Mouse (Mus musculus): ENCODE data around the gene Pold3.
A peak's percentile ranks its signal among the peaks of the same experiment; 100 is the strongest.
"Not testable (repeated sequence)": the region's sequence is repeated elsewhere in the genome, so short reads cannot be mapped to it uniquely, and the experiment has no call there.

Gene Pold3

DNA sequence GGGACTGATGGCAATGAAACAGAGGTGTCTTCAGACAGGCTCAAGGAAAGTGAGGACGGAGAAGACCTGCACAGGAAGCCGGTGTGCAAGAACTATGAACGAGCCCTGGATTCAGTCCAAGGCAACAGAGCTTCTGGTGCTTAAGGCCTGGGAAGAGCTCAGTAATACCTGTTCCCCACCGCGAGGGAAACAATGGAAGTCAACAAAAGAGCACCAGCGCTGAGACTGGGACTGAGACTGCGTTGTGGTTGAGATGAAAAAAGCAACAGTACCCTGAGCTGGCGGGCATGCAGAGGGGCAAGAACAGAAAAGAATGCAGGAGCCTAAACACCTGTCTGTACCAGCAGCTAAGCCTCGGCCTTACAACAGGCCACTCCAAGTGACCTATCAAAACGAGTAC, 9.9 kb downstream of the Pold3 start:
- no peak for DNase-seq (ENCODE audit: low spot score in 2 of 2)

DNA sequence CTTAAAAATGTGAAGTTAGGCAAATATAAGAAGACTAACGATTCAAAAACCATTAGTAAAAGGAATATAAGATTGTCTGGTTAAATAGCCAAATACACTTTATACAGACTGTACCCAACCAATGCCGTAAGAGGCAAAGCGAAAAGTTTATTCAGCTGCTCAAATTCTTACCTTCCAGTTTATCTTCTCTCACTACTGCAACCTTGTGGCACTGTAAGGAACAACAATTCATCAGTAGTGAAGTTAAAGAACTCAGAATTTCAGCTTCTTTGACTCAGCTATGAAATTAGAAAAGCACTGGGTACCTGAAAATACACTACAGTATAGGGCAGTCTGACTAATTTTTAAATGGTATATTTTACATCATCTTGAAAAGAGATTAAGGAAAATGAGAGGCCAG, 13.0 kb downstream of the Pold3 start:
- DNase-seq (ENCODE audit: low spot score in 2 of 2) = no peak

DNA sequence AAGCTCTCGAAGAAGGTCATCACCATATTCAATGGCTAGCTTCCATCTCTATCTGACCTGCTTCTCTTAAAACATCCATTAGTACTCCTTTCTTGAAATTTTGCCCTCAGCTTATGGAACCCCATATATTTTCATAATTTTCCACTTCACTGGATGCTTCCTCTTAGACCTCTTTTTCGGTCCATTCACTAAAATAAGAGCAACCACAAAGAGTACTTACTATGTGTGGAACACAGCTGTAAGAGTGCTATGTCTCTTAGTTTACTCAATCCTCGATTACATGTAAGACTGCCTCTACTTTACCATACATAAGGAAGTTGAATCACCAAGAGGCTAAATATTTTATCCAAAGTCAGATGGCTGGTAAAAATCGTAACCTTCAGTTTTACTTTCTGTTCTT, 16.7 kb downstream of the Pold3 start:
- no peak for DNase-seq (ENCODE audit: low spot score in 2 of 2)

DNA sequence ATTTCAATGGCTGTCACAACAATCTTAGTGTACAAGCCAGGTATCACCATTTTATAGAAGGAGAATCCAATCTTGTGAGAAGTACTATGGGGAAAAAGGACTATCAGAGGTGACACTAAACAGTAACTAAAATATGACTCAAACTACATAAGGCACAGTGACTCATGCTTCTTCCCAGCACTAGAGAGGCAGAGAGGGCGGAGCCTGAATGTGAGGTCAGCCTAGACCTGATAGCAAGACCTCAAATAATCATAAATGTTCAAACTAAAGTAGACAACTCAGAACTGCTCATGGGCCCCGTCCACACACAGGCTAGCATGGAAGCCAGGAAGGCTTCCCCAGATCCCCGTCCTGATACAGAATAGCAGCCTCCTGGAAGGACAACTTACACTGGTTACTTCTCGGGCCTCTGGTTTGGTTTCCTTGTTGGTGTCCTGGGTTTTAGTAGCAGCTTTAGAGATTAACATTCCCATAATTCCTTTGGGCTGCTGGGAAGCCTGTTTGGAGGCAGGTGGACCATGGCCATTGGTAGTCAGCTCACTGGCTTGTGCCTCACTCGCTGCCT, 21.3 kb downstream of the Pold3 start:
- no peak for DNase-seq (ENCODE audit: low spot score in 2 of 2)

DNA sequence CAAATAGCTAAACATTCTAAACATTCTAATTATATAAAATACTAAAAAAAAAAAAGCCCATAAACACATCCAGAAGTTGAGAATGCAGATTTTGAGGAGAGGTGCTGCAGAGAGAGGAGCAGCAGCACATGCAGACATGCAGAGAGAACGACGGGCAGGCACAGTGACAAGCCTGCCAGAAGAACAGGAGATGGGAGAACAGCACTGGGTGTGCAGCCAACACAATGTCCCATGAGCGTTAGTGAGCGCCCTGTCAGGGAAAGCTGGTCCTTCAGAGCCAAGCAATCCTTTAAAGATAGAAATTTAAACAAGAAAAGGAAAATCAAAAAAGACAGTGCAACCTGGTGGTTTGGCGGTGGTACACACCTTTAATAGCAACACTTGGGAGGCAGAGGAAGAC, 34.5 kb downstream of the Pold3 start:
- no peak for DNase-seq (ENCODE audit: low spot score in 2 of 2)

DNA sequence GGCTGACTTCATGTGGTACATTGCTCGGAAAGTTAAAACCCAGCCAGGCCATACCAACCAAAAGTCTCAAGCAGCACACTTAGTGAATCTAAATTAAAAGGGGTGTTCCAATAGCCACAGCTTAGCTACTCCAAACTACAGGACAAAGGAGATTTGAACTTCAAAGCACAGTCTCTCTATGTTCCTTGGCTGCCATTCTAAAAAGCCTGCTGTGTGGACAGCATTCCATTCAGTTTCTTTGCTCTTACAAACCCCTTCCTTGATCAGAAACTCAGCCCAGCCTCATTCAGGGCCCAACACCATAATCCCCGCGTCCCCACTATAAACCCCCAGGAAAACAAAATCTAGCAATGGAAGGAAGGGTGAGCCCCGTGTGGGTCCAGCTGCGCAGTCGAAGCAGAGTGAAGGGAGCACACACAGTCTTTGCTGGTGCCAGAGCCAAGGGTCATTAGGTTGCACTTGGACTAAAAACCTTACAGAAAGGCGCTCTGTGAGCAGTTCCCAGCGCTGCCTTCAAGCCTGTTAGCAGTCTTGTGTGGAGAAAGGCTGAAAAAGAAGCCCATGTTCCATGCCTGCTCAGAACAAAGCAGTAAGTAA, 35.1 kb downstream of the Pold3 start:
- no peak for DNase-seq (ENCODE audit: low spot score in 2 of 2)

DNA sequence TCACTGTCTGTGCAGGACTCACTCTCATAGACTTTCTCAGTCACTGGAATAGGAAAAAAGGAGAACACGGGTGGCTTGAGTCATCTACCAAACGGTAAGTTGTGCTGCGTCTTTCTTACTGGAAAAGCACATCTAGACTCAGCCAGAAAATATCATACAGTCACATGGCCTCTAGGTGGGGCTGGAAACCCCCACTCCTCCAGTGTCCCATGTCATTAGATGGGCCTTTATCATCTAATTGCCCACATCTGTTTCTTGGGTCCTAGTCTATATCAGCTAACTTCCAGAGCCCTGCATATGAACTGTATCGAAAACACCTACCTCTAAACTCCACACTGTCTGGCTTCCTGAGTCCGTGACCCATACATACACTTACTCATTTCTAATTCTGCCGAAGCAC, 37.6 kb downstream of the Pold3 start:
- no peak for DNase-seq (ENCODE audit: low spot score in 2 of 2)

DNA sequence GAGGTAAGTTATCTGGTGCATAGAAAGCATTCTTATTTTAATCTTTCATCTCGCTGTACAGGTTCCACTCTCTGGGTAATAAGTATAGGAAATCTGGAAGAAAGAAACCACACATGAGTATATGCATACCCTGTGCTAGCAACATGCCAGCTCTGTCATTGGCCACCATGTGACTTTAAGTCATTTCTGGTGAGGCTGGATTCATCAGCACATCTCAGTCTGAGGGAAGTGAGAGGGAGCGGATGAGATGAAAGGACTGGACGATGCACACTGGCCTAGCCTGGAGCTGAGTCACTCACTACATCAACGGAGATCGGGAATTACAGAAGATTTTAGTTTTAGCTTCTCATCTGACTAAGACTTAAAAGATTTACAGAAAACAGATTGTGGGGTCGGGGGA, 38.5 kb downstream of the Pold3 start:
- DNase-seq (ENCODE audit: low spot score in 2 of 2) = no peak

DNA sequence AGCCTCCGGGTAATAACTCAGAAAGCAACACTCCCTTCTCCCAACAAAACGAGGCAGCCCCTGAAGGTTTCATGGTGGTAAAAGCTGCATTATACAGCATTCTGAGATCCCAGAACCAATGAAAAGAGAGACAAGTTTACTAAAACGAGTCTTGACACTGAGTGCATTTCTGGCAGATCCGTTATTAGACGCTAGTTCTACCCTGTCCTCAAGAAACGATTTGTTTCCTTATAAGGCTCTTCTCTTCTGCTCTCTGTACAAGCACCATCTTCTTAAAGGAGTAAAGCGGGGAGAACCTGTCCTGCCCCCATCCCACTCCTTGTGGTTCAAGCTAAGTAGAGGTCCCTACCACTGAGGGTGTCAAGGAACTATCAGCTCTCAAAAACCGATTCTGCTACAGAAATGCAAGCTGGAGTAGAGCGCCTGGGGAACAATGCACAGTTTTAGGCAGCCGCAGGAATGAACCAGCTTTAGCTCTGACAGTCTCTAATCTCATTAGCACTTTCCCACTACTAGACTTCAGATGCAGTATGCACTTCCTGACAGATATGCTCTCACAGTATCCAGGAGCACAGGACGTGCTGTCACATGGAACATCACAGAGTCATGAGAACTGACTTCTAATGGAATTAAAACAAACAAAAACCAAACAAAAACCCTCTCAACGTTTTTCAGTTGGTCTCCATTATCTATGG, 41.1 kb downstream of the Pold3 start:
- no peak for DNase-seq (ENCODE audit: low spot score in 2 of 2)

DNA sequence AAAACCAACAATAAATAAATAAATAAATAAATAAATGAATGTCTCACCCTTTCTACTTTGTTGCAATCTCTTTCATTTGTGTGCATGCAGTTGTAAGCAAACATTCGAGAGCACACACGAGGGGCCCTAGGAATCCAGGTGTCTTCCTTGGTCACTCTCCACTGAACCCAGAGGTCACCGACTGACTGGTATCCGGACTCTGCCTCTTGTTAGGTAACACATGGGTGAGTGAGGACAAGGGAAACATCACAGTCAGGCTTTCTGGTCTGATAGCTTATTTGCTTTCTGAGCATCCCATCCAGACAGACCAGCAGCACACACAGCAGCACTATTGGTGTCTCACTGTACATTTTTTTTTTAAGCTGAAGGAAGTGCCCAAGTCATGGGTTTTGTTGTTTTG, 44.3 kb downstream of the Pold3 start:
- DNase-seq (ENCODE audit: low spot score in 2 of 2) = no peak

DNA sequence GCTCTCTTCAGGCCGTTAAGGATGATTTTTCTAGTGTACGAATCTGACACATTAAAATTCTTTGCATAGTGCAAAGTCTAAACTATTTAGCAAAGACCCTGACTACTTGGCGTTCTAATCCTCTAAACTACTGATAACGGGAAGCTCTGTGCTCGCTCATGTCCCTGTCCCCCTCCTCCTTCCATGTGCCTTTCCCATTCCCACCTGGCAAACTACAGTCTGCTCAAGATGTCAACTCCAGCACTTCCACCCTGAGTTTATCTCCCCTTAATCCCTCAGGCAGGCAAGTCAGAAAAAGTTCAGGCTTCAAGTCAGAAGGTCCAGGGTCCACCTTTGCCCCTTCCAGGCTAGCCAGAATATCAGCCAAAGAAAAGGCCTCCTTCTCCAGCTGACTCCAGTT, 45.1 kb downstream of the Pold3 start:
- DNase-seq (ENCODE audit: low spot score in 2 of 2) = no peak

DNA sequence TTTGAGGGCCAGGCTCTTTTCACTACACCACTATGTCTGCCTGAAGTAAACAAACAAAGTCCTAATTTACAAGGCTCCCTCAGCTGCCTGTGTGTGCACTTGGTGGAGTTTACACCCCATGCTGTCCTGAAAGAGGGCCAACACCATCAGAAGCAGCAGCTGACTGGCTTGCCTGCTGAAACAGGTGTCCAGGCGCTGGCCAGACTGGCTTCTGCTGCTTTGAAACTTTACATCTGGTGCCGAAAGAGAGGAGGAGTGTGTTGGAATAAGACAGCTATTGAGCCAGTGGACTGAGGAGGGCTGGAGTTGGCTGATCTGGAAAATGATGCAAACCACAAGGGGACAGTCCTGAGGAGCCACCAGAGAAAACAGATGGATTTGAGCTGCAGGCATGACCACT, 47.4 kb downstream of the Pold3 start:
- DNase-seq (ENCODE audit: low spot score in 2 of 2) = peak; percentile 11 to 25

DNA sequence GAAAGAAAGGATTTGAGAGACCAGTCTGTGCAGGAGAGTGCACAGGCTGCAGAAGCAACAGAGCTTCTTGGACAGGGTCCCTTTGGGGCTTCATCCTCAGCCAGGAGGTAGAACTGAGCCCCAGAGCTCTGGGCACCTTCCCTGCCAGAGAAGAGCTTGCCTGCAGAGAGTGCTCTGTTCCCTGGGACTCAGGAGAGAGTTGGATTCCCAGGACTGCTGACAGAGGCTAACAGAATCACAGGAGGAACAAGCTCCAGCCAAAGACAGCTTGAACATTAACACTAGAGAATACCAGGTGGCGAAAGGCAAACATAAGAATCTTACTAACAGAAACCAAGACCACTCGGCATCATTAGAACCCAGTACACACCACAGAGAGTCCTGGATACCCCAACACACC, 68.4 kb downstream of the Pold3 start:
- DNase-seq (ENCODE audit: low spot score in 2 of 2) = not testable (repeated sequence)

DNA sequence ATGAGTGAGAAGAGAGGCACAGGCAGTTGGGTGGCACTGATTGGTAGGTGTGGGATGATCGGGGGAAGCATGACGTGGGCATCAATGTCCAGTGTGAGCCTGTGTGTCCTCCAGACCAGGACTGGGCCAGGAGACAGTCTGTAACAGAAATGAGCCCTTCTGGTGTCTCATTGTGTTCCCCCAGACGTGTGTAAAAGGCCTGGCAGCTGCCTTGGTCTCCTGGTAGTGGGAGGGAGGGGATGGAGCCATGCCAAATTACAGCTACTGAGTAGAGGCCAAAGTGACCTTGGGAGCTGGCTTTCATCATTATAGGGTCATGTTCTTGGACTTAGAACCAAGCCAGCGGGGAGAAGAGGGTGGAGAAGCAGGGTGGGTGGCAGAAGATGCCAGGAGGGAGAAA, 69.5 kb downstream of the Pold3 start:
- DNase-seq (ENCODE audit: low spot score in 2 of 2) = no peak

DNA sequence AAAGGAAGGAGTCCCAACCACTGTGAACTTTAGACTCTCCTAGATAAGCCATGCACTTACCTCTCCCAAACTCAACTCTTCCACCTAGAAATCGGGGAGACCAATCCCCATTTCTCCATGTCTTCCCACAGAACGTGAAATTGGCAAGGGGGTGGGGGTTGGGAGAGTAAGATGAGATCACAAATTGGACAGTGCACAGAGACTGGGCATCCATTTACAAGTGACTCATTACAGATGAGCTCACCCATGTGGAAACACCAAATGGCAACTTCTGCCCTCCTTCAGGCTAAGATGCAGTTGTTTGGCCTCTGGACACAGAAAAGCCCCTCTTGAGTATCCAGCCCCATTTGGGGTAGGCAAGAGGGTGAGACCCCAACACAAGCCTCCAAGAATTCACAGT, 74.9 kb downstream of the Pold3 start:
- no peak for DNase-seq (ENCODE audit: low spot score in 2 of 2)

DNA sequence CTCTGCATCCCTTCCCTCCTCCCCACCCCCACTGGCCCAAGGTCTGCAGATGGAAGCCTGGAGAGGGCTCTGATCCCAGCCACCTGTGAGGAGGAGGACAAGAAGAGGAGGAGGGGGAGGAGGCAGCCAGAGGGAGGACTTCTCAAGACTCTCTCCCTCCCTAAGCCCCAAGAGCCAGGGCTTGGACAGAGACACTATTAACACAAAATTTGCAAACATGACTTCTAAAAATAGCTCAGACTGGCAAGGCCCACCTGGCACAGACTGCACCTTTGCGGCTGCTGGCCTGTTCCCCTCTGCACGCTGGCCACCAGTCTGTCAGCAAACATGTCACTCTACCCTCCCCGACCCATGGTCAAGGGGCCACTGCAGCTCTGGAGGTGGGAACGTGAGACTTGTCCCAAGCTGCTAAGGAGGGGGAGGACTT, 77.7 kb downstream of the Pold3 start:
- no peak for DNase-seq (ENCODE audit: low spot score in 2 of 2)

DNA sequence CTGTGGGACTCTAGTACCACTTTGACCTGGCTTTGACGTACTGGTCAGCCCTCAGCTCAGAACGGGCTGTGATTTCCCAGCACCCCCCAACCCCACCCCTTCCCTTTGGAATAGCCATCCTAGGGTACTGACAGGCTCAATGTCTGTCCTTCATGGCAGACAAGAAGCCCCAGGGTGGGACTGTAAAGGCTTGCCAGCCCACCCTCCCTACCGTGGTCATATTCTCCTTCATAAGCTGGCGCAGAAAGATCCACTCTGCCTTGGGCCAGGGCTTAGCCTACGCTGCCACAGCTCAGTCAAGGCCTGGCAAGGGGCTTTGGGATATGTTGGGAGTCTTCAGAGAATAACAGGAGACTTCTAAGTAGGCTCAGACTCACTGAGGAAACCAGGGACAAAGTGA, 78.3 kb downstream of the Pold3 start:
- DNase-seq (ENCODE audit: low spot score in 2 of 2) = no peak

DNA sequence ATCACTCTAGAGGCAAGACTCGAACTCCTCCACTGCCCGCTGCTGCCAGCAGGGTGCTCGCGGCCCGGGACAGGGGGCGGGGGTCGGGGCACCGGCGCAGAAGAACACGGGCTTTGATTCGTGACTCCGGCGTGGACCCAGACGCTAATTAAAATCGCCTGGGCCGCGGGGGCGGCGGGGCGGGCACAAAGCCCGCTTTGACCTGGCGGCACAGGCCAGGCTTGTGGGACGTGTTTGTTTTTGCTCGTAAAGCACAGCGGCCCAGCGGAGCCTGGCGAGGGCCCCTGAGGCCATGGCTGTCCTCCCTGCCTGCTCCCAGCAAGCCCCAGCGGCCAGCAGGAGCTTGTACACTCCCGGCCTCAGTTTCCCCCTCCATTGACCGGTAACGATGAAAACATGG, 79.2 kb downstream of the Pold3 start:
- DNase-seq (ENCODE audit: low spot score in 2 of 2) = no peak

DNA sequence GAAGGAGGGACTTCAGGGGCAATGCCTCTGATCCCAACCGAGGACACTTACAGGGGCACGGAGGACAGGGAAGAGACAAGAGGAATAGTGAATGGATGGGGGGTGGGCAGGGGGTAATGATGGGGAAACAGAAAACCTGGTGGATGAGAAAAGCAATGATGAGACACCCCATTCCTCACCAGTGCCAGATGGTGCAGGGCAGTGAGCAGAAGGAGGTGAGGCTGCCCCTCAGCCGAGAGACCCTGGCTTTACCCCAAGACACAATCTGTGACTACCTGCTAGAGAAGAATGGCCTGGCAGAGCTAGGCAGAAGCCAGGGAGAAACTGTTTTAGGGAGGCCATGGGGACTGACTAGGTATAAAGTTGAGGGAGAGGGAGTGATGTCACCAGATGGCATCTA, 84.9 kb downstream of the Pold3 start:
- no peak for DNase-seq (ENCODE audit: low spot score in 2 of 2)

DNA sequence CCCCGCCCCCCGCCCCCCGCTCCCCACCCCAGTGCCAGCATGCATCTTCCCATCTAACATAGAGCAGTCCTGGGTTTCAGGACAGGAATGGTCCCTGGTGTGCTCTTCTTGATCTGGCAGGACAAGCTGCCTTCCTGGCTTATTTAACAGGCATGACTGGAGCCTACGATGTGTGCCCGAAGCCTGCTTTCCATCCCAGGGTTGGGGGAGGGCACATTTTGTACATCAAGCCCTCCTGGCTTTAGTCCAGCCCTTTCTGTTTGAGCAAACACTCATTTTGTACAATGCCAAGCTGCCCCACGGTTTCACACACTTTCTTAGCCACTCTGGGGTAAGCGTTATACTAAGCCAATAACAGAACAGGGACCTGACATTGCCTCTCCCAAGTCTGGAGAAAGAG, 85.3 kb downstream of the Pold3 start:
- no peak for DNase-seq (ENCODE audit: low spot score in 2 of 2)

DNA sequence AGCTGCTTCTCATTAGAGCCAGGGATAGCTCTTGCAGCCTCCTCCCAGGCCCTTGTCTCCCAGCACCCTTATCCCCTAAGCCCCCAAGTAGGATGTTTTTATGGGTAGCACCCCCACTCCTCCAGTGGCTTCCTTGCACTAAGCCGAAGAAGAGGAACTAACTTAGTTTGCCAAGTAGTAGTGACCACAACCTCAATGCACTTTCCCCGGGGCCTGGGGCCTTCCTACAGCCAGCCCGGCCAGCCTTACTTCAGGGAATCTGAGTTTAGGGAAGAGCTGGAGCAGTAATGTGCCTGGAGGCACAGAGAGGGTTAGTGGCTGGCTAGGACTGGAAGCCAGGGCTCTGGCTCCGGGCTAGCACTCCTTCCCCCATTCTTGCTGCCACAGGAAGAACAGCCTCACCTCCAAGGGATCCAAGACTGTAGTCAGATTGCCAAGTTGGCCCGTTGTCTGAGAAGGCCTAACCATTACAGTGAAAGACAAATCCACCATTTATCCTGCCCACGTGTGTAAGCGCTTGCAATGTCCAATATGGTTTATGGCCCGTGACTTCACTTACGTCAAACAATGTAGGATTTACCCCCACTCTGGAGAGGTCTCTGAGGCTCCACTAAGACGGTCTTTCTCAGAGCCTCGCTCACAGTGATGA, 86.4 kb downstream of the Pold3 start:
- DNase-seq (ENCODE audit: low spot score in 2 of 2) = no peak

DNA sequence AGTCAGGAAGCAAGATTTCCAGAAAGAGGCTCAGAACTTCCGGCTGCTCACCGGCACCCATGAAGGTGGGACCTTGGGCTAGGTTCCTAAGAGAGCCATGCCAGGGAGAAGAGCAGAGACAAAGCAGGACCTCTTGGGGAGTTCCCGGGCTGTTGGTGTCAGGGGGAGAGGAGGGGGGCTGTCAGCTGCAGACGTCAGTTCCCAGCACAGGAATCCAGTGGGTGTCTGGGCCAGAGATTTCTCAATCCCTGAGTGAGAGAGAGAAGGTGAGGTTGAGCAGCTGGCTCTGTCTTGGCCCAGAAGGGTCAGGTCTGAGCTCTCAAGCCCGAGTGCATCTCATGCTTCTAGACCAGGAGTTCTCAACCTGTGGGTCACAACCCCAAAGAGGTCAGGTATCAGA, 87.7 kb downstream of the Pold3 start:
- DNase-seq (ENCODE audit: low spot score in 2 of 2) = no peak

Data from frontal cortex, postnatal 14 days (tissue).